Mouse (Mus musculus) monocyte, adult 5-6 weeks (primary cell): ENCODE measurements around the gene Kremen2. TPM values are rescaled to one million over a fixed set of nuclear protein-coding genes. Genes with fewer than 3 reads are reported as not detected.
"Not testable (repeated sequence)": the region's sequence is repeated elsewhere in the genome, so short reads cannot be mapped to it uniquely, and the experiment has no call there.

ENCODE experiments used
- ATAC-seq: fragments of 153-309, 156-312 bp; replicated peaks from 2 replicates; pipeline ENCODE4 v1.8.0; 2017; ENCODE audit warnings: mild to moderate bottlenecking; ENCODE audit not compliant: low TSS enrichment, insufficient number of reproducible peaks, severe bottlenecking, poor library complexity, low FRiP score
- total RNA-seq: library from RNA; stranded (forward); fragments of 200-1000, 200-491, 200-594 nt; gene quantifications from 3 replicates; pipeline ENCODE4 v1.2.3, GENCODE M21; 2017

Kremen2 gene
- total RNA-seq: 0.39 TPM in 1 of 3 replicates, not detected in the others

DNA sequence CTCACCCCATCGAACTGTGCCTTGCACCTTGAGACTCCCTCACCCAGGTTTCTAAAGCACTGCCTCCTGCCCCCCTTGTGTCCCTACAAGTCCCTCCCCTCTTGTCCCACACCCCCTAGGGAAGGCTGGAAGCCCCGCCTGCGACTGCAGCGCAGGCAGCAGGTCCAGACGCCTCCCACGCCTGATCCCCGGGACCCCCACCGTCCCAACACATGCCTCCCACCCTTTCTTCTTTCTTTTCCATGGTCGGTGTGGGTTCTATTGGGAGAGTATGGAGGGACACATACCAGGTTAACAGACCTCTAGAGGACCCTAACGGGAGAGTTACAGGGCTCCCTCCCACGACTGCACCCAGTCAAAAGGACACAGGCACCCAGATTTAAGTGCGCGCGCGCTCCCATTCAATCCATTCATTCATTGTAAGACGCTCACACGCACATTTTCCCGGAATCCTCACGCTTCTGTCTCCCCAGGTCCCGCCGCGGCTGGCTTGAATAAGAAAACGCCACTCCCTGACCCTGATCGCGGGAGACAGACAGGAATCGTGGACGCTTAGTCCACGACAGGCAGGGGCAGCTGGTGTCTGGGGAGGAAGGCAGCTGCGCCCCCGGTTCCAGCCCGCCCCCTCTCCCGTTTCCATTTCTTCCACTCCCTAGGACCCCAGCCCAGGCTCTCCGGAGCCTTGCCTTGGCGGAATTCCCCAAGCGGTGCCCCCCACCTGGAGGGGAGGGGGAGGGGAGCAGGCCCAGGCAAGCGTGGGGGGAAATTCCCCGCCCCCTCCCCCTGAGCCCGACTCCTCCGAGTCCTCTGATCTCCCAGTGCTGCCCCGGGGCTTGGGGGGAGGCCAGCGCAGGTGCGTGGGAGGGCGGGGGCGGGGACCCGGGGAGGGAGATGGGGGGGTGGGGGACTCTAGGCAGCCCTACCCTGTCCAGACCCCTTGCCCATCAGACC lies at the start of gene Kremen2:
Gene Kremen2, minus strand, starts transcription at position 533 of the 951 bp plus-strand sequence.
- no peak for ATAC-seq

DNA sequence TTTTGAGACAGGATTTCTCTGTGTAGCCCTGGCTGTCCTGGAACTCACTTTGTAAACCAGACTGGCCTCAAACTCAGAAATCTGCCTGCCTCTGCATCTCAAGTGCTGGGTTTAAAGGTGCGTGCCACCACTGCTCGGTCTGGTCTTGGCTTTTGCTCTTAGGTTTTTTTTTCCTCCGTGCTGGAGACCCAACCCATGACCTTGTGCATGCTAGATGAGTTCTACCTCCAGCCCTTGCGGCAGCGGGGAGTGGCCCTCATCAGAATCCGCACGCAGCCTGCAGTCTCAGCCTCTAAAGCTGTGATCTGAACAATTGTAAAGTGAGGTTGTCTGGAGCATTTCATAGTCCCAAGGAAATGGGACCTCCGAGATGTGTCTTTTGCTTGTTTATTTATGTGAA lies 49.7 kb upstream of the Kremen2 start:
- no peak for ATAC-seq

DNA sequence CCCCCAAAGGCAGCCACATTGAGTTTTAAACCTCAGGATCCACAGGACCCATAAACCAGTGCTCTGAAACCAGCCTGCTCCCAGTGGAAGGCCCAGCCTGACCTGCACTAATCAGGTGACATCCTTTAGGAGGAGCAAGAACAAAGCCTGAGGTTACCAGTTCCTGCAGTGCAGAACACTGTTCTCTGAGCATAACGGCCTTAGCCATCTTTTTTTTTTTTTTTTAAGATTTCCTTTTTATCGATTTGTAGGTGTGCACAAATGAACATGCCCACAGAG lies 45.4 kb upstream of the Kremen2 start:
- ATAC-seq: no peak

GRCm38 (mm10) chr17:23790269-23791078 lies 44.8 kb upstream of the Kremen2 start, which contains the start of gene Srrm2:
Gene Srrm2, plus strand, starts transcription at chr17:23790532.
- peak; percentile 54 for ATAC-seq

DNA sequence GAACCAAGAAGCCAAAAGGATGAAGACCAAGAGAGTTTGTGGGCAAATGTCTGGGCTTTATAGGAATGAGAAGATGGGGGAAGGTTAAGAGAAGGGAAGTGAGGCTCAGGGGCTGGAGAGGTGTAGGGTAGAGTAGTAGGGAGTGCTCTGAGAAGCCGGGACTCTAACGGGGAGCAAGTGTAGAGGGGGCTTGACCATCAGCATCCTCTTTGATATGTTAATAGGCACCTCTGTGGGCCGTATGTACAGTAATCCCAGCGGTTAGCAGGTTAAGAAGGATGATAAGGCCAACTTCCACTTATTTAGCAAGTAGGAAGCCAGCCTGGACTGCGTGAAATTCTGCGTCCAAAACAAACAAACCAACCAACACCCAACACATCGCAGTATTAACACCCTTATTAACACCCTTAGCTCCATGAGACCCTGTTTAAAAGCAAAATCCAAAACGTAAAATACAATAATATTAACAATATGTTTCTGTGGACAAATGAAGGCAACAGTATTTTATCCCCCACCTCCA lies 44.2 kb upstream of the Kremen2 start:
- ATAC-seq: no peak

- no peak for ATAC-seq
Observed at GRCm38 (mm10) chr17:23788973-23789372, 43.3 kb upstream of the Kremen2 start.

GRCm38 (mm10) chr17:23786510-23786931 lies 40.9 kb upstream of the Kremen2 start:
- no peak for ATAC-seq

GRCm38 (mm10) chr17:23785561-23786471 lies 40.2 kb upstream of the Kremen2 start, which contains the start of gene Flywch2:
Gene Flywch2, minus strand, starts transcription at chr17:23786081.
- peak; percentile 59 for ATAC-seq

GRCm38 (mm10) chr17:23783352-23783751 lies 37.7 kb upstream of the Kremen2 start:
- ATAC-seq: no peak

DNA sequence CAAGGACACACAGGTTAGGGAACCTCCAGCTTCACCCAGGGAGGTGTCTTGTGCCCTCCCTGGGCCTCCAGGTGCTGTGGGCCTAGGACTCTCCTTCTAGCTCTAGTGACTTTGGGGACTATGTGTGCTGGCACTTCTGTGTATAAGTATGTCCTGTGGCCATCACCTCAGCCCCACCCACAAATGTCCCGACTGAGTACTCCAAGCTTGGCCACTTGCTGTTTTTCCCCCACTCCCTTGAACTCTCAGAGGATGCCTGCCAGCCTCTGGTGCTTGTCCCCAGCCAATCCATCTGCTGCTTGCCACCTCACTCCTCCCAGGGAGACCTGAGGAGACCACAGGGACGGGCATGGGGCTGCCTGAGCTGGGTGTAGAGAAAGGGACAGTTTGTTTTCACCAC lies 32.8 kb upstream of the Kremen2 start:
- no peak for ATAC-seq

GRCm38 (mm10) chr17:23777141-23777540 lies 31.5 kb upstream of the Kremen2 start:
- ATAC-seq: no peak

- ATAC-seq: no peak
Observed at GRCm38 (mm10) chr17:23776216-23776615, 30.6 kb upstream of the Kremen2 start.

DNA sequence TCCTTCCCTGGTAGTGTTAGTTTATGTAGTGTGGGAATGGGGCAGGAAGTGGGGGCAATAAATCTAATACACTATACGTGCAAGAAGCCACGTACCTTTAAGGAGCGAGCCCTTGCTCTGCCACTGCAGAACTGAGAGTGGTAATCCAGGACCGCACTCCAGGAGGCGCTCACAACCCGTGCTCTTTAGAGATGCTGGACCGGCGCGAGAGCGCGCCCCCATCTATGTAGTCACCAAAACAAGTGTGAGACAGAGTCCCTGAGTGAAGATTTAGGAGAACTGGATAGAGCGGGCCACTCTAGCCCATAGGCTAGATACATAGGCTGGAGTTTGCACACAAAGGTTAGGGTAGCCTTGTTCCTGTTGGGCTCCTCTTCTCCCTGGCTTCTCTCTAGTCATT lies 28.5 kb upstream of the Kremen2 start:
- peak; percentile 77 for ATAC-seq

DNA sequence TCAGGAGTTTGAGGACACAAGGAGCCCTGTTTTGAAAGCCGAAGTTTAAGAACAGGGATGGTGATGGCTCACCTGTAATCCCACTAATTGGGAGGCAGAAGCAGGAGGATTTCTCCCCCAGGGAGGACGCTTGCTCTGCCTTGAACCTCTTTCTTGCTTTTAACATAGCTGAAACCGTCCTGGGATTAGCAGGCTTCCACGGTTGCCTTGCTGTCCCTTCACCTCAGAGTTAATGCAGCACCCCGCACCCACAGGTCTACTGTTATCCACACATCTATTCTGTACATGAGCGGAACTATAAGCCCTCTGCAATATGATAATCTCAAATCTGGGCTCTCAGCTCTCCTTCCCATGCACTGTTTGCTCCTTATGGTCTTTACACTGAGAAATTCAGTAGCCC lies 28.0 kb upstream of the Kremen2 start:
- no peak for ATAC-seq

GRCm38 (mm10) chr17:23772219-23772556 lies 26.6 kb upstream of the Kremen2 start:
- ATAC-seq: not testable (repeated sequence)

DNA sequence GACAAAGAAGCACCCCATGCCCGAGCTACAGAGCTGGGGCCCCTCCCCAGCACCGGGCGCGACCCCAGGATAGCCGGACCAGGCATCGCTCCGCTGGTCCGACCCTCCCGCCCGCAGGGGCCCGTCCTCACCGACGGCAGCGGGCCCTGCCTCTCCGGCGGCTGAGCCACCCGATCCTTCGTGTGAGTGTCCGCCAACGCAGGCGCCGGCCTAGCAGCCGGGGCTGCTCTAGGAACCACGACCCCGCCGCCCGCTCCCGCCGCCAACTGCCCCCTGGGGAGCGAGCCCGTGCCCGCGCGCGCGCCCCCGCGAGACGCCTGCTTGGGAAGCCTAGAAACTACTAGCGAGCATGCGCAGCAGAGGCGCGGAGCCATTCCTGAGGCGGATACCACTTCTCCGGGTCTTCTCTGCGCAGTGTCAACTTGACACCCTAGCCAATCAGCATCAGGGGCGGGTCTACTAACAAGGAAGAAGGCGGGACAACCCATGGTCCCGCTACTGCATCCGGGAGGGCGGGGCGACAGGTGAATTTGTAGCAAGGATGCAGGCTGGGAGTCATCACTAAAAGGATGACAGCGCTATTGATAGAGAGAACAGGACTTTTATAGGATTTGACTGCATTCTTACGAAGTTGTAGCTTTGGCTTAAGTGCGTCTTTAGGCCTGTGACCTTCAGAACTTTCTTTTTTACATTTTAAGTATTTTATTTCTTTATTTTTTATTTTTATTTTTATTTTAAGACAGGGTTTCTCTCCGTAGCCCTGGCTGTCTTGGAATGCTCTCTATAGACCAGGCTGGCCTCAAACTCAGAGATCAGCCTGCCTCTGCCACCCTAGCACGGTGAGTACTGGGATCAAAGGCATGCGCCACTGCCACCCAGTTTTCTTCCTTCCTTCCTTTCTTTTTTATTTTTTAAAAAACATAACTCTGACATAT lies 25.9 kb upstream of the Kremen2 start, which contains the start of gene Flywch1:
Gene Flywch1, minus strand, starts transcription at position 319 of the 935 bp plus-strand sequence.
- ATAC-seq: peak; percentile 97

DNA sequence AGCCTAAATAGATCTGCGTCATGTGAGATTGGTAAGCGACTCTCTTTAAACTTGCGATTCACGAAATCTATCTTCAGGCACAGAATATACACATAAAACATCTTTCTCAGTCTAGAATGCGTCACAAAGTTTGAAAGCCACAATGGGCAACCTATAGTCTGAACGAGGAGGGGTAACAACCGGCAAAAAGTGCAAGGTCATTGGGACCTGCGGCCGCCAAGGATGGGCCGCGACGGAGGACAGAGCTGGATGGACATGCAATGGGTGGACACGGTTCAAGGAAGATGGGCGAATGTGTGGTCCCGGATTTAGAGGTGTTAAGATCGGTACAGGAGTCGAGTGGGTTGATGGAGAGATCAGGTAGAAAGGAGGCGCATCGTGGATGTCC lies 25.3 kb upstream of the Kremen2 start:
- ATAC-seq: no peak
